Mouse (Mus musculus) mouse trophoblast stem cell (cell line): ENCODE data around the gene Gm14781.
"Not testable (repeated sequence)": the region's sequence is repeated elsewhere in the genome, so short reads cannot be mapped to it uniquely, and the experiment has no call there.

Experiments used
- in situ Hi-C, 2 experiments: fragments of 300-500 bp; cut with MseI, MboI; formaldehyde crosslinking; loops; 2 replicates in 1 of 2; 3 replicates in 1 of 2; pipeline ENCODE4 v1.15.1; 2025

The Gm14781 gene

DNA sequence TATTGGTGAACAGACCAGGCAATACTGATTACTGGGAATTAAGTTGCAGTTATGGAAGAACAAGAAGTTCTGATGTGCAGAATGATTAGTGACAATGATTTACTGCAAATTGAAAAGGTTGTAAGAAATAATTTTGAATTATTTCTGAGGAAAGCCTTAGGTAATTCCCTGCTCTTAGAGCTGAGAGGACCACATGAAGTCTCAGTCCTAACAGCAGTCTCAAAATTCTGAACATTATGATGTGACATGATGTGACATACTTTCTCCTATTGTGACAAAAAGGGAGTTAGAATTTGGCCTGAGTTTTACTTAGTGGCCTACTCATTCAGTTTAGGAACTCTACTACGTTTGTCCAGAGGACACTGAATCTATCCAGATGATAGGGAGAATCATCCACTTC, at the start of gene Gm14781:
Gene Gm14781, plus strand, starts transcription at position 301 of the 400 bp plus-strand sequence.
- in situ Hi-C loops = not testable (repeated sequence)

DNA sequence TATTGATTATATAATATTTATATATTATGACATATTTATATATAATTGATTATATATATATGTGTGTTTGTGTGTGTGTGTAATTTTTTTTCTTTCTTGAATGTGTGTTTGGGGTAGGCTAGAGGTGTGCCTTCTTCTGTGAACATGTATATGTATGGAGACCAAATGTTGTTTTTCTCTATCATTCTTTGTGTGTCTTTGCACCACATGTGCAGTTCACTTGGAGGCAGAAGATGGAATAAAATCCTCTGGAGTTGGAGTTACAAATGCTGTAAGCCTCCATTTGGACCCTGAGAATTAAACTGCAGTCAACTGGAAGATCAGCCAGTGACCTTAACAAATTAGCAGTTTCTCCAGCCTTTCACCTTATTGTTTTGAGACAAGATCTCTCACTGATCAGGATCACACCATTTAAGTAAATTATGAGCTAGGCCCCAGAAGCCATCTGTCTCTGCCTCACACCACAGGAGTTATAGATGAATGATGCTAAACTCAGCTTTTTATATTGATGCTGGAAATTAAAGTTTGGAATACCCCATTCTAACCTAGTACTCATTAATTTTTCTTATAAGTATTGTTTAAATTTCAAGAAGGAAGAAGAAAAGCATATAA, 23.1 kb downstream of the Gm14781 start:
- in situ Hi-C loops = not testable (repeated sequence)
